Mouse (Mus musculus): Measurements from ENCODE around the gene Gpr137b.
"Not testable (repeated sequence)": the region's sequence is repeated elsewhere in the genome, so short reads cannot be mapped to it uniquely, and the experiment has no call there.

Gene Gpr137b

GRCm38 (mm10) chr13:13363536-13363935 lies 30.3 kb downstream of the Gpr137b start:
- DNase-seq, result not testable (repeated sequence)

GRCm38 (mm10) chr13:13362261-13362660 lies 31.6 kb downstream of the Gpr137b start:
- DNase-seq, result not testable (repeated sequence)

DNA sequence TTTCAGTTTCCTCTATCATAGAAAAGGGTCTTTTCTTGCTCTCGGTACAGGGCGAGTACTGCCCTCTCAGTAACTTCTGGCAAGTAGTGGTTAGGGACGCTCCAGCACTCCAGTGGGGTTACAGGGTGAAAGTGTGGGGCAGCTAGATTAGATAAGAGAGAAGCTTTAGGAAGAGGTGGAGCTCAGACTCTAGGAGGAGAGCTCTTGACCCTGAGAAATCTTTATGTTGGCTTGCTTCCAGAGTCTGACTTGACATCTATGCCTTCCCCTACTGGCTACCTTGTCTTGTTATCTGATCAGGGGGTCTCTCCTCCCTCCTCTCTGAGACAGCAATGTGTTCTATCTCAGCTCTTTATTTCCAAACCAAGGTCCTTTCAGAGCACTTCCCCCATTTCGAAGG lies 33.8 kb downstream of the Gpr137b start:
- DNase-seq, result not testable (repeated sequence)

- not testable (repeated sequence) for DNase-seq
Measured at GRCm38 (mm10) chr13:13358602-13359001, 35.2 kb downstream of the Gpr137b start.

DNA sequence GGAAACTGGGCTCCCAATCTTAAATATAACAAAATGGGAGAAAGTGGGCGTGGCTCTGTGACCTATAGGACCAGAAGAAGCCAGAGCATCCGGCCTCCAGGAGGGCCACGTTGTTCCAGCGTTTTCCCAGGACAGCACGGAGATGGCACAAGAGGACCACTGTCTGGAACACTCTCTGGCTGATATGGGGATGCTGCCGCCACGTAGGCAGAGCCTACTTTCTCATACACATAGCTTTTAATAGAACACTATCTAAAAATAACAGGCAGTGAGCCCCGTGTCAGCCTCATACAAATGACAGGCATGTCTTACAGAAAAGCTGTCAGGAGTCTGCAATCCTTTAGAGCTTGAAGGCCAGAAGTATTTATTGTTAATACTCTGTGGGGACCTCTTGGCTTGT lies 35.7 kb downstream of the Gpr137b start:
- DNase-seq, result not testable (repeated sequence)

DNA sequence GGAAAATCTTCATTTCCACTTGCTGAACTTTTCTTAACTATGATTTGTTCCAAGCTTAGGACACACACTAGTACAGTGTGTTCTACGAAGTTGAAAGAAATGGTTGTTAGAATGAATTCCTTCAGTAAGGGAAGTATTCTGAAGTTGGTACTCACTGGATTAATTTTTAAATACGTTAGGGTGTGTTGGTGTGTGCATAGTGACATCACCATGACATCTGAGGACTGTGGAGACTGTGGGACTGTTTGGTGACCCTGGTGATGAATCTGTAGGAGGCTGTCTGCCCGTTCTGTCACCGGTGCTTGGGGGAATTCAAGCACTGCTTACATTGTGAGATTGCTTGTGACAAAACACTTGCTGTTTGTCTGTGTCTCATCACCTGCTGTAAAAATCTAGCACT lies 41.7 kb downstream of the Gpr137b start:
- not testable (repeated sequence) for DNase-seq

DNA sequence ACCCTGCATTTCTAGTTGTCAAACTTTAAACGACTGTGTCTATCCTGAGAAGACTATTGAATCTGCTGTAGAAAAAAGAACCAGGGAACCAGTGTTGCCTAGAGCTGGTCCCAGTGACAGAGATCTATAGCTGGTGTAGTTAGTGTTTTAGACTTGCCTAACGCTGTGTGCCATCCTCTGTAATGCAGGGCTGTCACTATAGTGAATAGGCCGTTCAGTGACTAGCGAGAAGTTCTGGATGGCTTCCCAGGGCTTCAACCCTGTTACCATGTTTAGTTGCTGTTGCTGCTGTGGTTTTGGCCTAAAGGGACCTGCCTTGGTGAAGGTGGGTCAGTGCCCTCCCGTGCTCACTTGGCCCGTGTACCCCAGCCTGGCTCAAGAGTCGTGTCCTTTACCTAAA lies 43.1 kb downstream of the Gpr137b start:
- DNase-seq, result not testable (repeated sequence)

- peak; percentile 61 for DNase-seq
Measured at GRCm38 (mm10) chr13:13349288-13349687, 44.5 kb downstream of the Gpr137b start.

GRCm38 (mm10) chr13:13347634-13348412 lies 46.0 kb downstream of the Gpr137b start:
- DNase-seq, result not testable (repeated sequence)

- DNase-seq, result not testable (repeated sequence)
Measured at GRCm38 (mm10) chr13:13337361-13337760, 56.5 kb downstream of the Gpr137b start.

DNA sequence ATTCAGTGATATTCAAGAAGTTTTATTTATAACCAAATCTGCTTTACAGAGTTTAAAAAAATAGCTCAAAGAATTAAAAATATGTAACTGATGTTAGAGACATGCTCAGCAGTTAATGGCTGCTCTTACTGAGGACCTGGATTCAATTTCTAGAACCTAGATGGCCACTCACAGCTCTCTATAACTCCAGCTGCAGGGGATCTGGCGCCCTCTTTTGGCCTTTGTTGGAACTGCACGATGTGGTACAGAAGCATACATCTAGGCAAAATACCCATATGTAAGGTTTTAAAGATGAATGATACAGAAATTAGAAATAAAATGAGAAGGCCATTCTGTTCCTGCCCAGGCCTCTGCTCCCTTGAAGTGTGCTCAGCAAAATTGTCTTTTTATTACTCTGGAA lies 64.9 kb downstream of the Gpr137b start:
- peak; percentile 70 for DNase-seq
